Mouse (Mus musculus) megakaryocyte, adult 5-6 weeks (primary cell): Measurements from ENCODE around the gene Spert. TPM values are rescaled to one million over a fixed set of nuclear protein-coding genes. Genes with fewer than 3 reads are reported as not detected.

ENCODE experiments used
- total RNA-seq, 2 experiments: library from RNA; stranded (forward) in 1 of 2; stranded (reverse) in 1 of 2; fragments of 153-499, 151-499 nt in 1 of 2; fragments of 221-1000, 200-1000 nt in 1 of 2; gene quantifications; 2 replicates each; pipeline versions ENCODE4 v1.2.3 to v1.2.4; 2015 to 2017

Spert gene
- total RNA-seq, 2 experiments from 2014 or later = not detected

Other genes with a start within 250 kb of the Spert start
- not detected in 2 replicates for gene Siah3, start 137.1 kb downstream of the Spert start, total RNA-seq (2015)
- not detected in 2 replicates for gene Siah3, start 137.1 kb downstream of the Spert start, total RNA-seq (2017)
- gene Erich6b, start 49.1 kb upstream of the Spert start, total RNA-seq (2015) = not detected in 2 replicates
- gene Erich6b, start 49.1 kb upstream of the Spert start, total RNA-seq (2017) = not detected in 2 replicates
- 21.2 and 22.8 TPM in 2 replicates for gene Cog3, start 161.4 kb upstream of the Spert start, total RNA-seq (2015)
- 24.1 and 24.5 TPM in 2 replicates for gene Cog3, start 161.4 kb upstream of the Spert start, total RNA-seq (2017)
- gene Slc25a30, start 193.9 kb upstream of the Spert start, total RNA-seq (2015) = 19.8 and 21.6 TPM in 2 replicates
- gene Slc25a30, start 193.9 kb upstream of the Spert start, total RNA-seq (2017) = 13.0 and 19.9 TPM in 2 replicates